Mouse (Mus musculus): ENCODE results near the gene Trrap.

Gene Trrap

DNA sequence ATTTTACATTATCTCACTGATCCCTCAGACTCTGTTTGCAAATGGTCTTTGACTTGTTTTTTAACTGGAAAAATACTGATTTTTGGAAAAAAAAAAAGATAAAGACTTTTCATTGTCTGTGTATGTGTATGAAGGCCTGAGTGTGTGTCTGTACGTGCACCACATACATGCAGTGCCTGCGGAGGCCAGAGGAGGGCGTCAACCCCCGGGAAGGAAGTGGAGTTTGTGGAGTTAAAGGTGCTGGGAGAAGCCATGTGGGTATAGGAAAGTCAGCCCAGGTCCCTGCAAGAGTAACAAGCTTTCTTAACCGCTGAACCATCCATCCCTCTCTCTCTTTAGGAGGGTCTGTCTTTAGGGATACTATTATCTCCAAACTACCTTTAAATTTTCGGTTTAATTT lies 5.7 kb downstream of the Trrap start:
- no peak for DNase-seq (ENCODE audit: extremely low read depth, insufficient read length, low spot score)

DNA sequence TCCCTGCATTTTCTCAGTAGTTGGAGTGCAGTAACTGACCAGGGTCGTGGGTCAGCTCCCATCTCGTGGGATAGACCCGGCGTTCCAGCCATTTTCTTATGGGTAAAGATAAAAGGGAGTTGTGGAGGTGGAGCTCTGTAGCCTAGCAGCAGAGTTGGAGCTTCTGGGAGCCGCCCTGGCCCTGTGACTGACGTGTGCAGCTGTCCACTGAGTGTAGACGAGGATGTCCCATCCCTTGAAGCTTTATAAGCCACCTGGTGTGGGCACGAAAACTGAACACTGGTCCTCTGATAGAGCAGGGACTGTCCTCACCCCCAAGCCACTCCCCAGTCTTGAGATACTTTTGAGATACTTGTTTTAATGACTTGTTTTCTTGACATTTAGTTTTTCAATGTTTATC lies 13.1 kb downstream of the Trrap start:
- no peak for DNase-seq (ENCODE audit: extremely low read depth, insufficient read length, low spot score)

DNA sequence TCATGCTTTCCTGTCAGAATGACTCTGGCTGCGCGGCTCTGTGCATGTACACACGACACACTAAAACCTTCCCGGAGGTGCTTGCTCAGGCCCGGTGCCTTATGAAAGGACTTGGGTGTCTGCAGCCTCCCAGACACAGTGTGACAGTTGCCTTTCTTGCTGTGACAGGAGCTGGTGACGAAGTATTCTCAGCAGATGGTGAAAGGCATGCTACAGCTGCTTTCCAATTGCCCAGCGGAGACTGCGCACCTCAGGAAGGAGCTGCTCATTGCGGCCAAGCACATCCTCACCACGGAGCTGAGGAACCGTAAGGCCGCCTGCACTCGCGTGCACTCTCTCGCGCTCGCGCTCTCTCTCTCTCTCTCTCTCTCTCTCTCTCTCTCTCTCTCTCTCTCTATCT lies 18.9 kb downstream of the Trrap start:
- no peak for DNase-seq (ENCODE audit: extremely low read depth, insufficient read length, low spot score)

DNA sequence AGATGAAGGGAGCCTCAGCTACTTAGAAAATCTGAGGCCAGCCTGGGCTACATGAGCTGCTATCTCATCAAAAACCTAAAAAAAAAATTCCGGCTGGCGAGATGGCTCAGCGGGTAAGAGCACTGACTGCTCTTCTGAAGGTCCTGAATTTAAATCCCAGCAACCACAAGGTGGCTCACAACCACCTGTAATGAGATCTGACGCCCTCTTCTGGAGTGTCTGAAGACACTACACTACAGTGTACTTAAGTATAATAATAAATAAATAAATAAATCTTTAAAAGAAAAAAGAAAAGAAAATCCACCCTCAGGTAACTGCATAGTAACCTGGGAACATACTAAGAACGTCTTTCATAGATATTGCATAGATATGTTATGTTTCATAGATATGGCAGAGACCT lies 25.8 kb downstream of the Trrap start:
- no peak for DNase-seq (ENCODE audit: extremely low read depth, insufficient read length, low spot score)

DNA sequence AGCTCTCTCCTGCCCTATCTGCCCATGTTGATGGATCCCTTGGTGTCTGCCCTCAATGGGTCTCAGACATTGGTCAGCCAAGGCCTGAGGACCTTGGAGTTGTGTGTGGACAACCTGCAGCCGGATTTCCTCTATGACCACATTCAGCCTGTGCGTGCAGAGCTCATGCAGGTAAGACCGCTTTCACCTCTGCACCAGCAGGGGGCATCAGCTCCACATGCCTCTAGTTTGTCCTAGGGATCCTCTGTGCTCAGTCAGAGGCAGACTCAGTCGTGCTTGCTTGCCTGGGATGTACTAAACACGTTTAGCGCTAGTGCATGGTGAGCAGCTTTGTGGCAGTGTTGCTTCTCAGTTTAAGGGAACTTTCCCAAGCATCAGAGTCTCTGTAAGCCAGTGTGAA lies 27.2 kb downstream of the Trrap start:
- peak; percentile 36 for DNase-seq (ENCODE audit: extremely low read depth, insufficient read length, low spot score)

DNA sequence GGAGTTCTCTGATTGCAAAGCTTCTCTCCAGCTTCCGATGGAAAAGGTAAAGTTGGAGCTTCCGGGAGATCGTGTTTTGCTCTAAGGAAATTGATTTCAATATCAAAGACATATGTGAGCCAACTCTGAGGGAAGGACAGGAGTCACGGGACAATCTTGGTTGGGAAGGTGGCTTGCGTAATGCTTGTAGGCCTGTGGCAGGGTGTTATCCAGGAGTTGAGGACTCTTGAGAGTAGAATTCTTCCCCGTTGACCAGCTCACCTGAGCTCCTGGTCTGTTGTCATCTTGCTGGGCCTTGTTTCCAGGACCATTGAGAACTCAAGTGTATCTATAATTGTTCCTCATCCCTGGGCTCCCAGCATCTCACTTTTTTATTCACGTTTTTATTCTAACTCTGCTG lies 29.6 kb downstream of the Trrap start:
- DNase-seq (ENCODE audit: extremely low read depth, insufficient read length, low spot score): no peak

DNA sequence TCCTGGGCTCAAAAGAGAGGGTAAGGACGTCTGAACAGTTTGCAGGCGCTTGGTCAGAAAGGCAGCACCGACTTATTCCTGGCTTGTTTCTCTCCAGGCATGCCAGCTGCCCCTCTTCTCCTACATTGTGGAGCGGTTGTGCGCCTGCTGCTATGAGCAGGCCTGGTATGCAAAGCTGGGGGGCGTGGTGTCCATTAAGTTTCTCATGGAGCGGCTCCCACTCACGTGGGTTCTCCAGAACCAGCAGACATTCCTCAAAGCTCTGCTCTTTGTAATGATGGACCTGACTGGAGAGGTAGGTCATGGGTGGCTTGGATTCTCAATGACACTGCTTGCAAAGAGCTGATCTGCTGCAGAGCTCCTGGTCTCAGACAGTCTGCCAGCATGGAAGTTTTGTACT lies 35.5 kb downstream of the Trrap start:
- no peak for DNase-seq (ENCODE audit: extremely low read depth, insufficient read length, low spot score)

DNA sequence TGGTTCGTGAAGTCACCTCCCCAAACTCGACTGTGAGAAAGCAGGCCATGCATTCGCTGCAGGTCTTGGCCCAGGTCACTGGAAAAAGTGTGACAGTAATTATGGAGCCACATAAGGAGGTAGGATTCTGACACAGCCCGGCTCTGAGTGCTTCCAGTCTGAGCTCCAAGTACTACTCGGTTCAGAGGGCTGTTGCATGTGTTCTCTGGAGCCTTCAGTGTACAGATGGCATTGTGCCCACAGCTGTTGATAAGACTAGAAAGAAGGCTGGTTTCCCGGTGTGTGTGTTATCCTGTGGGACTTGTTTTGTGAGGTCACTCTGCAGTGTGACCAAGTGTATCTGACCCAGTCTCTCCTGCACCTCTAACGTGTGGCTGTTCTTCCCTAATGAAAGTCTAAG lies 36.6 kb downstream of the Trrap start:
- DNase-seq (ENCODE audit: extremely low read depth, insufficient read length, low spot score): no peak

DNA sequence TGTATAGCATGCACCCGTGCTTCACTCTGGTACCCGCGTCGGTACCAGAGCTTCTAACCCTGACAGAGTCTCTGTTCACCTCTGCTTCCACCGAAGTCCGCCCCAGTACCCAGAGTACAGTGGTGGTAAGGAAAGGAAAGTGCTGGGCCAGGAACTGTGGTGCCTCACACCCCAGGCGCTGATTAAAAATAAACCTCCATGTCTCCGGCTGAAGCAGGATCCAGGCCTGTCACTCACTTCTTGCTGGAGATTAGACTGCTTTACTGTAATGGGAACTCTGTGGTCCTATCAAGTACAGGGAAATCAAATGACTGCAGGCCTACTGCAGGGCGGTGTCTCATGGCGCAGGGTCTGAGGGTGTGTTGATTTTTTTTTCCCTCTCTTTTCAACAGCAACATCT lies 39.4 kb downstream of the Trrap start:
- no peak for DNase-seq (ENCODE audit: extremely low read depth, insufficient read length, low spot score)

DNA sequence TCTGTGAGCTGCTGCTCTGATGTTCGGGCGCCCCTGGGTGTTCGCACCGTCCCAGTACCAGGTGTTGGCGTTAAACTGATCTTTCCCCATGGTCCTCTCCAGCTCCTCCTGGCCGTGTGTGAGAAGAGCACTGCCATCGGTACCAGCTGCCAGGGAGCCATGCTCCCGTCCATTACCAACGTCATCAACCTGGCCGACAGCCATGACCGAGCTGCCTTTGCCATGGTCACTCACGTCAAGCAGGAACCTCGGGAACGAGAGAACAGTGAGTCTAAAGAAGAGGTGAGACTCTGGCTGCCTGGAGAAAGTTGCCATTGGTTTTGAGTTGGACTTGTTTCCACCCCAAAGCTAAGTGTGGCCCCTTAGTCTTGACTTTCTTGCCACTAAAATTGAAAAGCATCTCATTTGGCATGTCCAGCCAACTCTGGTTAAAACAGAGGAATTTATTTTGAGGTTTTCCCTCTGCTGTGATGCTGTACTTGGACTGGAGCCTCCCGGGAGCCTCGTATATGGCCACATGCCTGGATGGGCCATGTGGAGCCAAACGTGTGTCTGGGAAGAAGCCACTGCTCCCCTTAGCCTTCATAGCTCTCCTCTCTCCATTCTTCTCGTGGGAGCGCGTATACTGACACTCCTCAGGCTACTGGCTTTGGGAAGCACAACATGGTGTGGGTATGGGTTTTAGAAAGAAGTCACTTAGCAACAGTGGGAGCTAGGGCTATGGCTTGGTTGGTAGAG lies 61.0 kb downstream of the Trrap start:
- DNase-seq (ENCODE audit: extremely low read depth, insufficient read length, low spot score): no peak

DNA sequence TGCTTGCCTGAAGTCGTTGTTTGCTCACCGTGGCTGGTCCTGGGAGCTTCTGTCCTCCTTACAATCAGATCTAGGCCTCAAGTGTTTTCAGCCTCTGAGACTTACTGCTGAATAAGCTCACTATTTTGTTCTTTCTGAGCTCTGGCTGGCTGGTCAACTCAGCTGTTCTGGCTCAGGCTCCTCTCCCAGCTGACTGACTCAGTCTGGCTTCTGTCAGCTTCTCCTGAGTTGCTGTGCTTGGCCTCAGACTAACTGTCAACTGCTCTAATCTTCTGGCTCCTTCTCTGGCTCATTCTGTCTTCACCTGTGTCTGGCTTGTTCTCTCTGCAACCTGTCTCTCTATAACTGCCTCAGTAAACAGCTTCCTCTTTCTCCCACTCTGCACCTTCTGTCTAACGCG lies 62.1 kb downstream of the Trrap start:
- no peak for DNase-seq (ENCODE audit: extremely low read depth, insufficient read length, low spot score)

DNA sequence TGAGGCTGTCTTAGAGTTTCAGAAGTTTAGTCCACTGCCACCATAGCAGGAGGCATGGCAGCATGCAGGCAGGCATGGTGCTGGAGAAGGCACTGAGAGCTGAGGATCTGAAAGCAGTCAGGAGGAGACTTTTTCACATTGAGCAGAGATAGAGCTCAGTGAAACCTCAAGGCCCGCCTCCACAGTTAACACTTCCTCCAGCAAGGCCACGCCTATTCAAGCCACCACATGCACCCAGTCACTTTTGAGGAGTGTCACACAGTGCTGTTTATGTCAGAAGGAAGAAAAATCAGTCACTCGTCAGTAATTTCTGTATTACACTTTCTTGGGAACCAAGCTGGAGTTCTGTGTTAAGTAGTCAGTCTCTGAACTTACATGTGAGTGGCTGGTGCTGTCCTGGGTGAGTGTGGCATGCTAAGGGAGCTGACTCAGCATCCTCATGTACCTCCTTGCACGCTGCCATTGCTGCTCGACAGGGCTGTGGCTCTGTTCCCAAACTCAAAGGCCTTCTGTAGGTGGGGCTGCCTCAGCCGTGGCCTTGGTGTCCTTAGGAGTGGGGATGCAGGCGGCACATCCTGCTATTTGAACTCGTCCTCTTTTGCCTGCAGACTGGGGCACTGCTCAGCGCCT lies 64.4 kb downstream of the Trrap start:
- DNase-seq (ENCODE audit: extremely low read depth, insufficient read length, low spot score): no peak

DNA sequence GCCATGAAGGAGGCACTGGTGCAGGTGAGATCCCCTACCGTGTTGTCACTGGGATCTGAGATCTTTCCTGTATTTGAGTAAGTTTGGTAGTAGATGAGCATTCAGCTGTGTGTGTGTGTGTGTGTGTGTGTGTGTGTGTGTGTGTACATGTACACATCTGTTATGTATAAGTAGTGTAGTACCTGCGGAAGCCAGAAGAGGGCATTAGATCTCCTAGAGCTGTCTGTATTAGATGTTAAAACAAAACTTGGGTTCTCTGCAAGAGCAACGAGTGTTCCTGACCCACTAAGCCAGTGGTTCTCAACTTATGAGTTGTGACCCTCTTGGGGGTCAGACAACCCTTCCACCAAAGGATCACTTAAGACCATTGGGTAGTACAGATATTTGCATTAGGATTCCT lies 68.6 kb downstream of the Trrap start:
- no peak for DNase-seq (ENCODE audit: extremely low read depth, insufficient read length, low spot score)

DNA sequence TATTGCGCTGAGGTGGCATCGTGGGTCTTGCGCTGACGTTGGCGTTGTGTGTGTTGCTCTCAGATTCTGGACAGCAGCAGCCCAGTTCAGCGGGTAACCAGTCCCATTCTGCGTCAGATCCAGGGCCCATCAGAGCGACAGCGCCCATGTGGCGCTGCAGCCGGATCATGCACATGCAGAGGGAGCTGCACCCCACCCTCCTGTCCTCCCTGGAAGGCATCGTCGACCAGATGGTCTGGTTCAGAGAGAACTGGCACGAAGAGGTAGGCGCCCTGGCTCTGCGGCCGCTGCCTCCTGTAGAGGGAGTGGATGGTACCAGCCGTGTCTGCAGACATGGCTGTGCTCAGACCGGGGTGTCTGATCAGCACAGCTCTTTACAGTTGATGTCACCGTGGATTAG lies 77.8 kb downstream of the Trrap start:
- DNase-seq (ENCODE audit: extremely low read depth, insufficient read length, low spot score): no peak

DNA sequence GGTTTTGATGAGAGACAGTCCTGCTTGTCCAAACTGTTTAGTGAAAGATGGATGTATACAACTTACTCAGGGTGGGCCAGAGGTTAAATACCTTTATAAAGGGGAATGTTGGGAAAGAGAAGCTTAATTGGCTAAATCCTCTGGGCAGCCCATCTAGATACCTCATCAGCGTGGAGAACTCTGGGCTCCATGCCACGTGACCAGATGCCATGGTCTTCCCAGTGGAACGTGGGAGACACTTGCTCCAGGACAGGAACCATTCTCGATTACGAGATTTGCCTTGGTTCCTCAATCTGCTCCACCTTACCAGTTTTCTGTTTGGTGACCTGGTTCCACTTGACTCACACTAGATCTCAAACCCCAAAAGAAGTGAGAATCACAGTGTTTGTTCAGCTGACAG lies 81.2 kb downstream of the Trrap start:
- DNase-seq (ENCODE audit: extremely low read depth, insufficient read length, low spot score): no peak

DNA sequence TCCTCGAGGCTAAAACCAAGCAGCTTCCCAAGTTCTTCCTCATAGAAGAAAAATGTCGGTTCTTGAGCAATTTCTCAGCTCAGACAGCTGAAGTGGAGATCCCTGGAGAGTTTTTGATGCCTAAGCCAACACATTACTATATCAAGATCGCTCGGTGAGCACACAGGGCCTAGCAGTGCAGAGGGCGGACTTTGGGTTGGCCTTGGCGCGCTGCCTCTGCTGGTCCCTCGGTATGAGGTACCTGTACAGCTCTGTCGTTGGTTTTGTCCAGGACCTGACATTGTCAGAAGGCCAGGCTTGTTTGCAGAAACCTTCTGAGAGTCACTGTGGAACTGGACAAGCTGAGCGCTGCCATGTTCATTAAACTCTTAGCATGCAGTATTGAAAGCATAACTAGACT lies 82.4 kb downstream of the Trrap start:
- DNase-seq (ENCODE audit: extremely low read depth, insufficient read length, low spot score): no peak

DNA sequence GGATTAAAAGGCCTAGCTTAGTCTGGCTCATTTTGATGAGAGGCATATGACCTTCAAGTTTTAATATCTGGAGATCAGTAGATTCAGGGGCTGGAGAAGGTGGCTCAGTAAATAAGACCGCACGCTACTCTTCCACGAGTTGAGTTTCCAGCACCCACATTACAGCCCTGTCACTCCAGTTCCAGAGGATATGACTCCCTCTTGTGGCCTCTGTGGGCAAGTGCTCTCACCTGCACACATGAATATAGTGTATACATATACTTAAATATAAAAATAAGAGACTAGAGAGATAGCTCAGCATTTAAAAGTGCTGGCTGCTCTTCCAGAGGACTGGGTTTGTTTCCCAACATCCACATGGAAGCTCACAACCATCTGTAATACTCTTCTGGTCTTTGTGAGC lies 84.3 kb downstream of the Trrap start:
- DNase-seq (ENCODE audit: extremely low read depth, insufficient read length, low spot score): no peak

DNA sequence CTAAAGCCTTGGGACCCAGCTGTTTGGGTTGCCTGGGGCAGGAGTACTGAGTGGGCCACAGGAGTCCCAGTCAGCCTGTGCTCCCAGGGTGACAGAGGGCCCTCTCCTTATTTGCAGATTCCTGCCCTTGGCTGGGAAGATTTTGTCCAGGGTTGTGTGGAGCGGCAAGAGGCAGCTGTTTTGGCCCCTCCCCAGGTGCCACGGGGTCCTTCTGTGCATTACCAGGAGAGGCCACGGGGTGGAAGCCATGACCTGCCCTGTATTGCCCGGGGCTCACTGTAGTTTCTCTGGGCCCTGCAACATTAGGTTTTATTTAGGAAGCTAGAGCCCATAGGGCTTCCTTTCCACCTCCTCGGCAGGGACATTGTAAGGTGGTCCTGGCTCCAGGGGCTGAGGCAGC lies 86.4 kb downstream of the Trrap start:
- no peak for DNase-seq (ENCODE audit: extremely low read depth, insufficient read length, low spot score)

DNA sequence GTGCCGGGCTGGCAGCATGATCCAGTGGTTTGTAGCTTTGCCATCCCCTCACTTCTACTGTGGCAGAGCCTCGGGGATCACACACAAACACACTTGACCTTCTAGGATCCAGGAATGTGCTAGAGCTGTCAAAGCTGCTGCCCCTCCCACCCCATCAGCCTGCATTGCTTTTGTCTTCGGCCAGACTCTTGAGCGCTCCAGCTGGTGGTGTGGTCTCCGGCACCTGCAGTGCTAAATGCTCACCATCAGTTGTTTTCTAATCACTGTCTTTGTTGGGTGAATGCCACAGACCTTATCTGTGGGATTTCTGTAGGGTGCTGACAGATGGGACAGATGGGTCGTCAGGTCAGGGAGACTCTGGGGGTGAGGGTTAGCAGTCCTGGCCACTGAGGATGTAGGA lies 88.4 kb downstream of the Trrap start:
- no peak for DNase-seq (ENCODE audit: extremely low read depth, insufficient read length, low spot score)

DNA sequence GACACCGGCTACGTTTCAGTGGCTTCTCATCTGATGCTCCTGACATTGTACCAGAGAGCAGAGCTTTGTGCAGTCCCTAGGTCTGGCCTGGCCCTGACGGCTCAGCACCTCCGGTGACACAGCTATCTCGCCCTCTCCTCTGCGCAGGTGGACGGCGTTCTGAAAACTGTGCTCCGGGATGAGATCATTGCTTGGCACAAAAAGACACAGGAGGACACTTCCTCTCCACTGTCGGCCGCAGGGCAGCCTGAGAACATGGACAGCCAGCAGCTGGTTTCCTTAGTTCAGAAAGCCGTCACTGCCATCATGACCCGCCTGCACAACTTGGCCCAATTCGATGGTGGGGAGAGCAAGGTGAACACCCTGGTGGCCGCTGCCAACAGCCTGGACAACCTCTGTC lies 91.0 kb downstream of the Trrap start:
- no peak for DNase-seq (ENCODE audit: extremely low read depth, insufficient read length, low spot score)

DNA sequence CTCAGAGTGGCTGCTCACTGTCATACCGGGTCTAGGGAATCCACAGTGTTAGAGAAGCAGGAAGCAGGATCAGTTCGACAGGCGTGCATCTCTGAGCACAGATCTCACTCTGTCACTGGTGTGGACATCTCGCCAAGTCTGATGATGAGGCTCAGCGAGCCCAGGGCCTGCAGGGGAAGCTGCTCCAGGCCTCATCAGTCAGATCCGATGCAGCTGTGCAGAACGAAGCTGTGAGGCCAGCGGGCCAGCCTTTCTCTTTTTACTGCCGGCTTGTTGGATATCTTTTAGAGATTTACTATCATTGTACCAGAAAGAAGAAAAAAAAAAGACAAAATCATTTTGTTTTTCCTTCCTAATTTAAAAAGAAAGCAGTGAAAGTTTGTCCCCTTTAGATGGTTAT lies 91.8 kb downstream of the Trrap start:
- DNase-seq (ENCODE audit: extremely low read depth, insufficient read length, low spot score): no peak

DNA sequence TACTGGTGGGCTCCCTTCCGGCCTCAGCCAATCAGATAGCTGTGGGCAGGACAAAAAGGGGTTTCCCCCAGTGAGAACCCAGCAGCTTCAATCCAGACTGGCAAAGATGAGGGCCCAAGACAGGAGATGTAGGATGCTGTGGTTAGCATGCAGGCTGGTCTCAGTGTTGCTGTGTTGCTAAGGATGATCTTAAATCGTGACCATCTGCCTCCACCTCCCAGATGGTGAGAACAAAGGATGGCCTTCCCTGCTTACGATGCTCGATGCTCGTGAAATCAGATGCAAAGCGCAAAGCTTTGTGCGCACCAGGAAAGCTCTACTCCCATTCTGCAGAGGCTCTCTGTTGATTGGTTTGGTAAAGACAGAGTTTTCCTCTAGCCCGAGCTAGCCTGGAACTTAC lies 93.4 kb downstream of the Trrap start:
- DNase-seq (ENCODE audit: extremely low read depth, insufficient read length, low spot score): no peak

DNA sequence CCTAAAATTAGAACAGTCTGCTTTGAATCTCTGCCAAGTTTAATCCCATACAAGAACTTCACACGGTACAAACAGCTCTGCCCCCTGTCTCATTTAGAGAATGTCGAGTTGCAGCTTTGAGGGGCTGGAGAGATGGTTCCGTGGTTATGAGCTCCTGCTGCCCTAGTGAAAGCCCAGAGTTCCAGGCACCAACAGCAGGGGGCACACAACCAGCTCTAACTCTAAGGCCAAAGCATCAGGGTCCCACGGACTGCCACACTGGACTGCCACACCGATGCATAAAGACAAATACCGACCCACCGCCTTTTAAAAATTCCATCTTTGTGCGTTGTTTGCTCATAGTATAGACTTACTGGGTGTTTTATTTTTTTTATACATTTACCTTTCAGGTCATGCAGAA lies 99.4 kb downstream of the Trrap start:
- no peak for DNase-seq (ENCODE audit: extremely low read depth, insufficient read length, low spot score)
